Mouse (Mus musculus) midbrain, embryonic 14.5 days (tissue): ENCODE measurements at regions not wholly inside any gene's neighbourhood (a gene's known extent, or its start where the extent isn't known, plus 50 kb on each side); places are given as distances from the start of the nearest gene placed in this dataset.

ENCODE experiments used
- ATAC-seq: fragments of 200-750 bp; cut with Nextera tagmentation; 2 replicates; pipeline ENCODE4 v1.8.0; 2017; ENCODE audit warnings: moderate number of reproducible peaks, moderate library complexity; ENCODE audit not compliant: low FRiP score, low TSS enrichment
- DNase-seq: peaks from one replicate; pipeline ENCODE4 v3.0.0-alpha.2; 2015
- H3K27ac ChIP-seq: fragments of 300-500 bp; sonication (generic); replicated peaks from 2 replicates; pipeline ENCODE4 v1.5.1; 2014; ENCODE audit warnings: mild to moderate bottlenecking, low read depth, low read length, moderate library complexity
- H3K27me3 ChIP-seq: fragments of 300-500 bp; sonication (generic); 2 replicates; pipeline ENCODE4 v1.6.1; 2014; ENCODE audit warnings: low read length, control low read depth, mixed read lengths; ENCODE audit not compliant: control insufficient read depth, insufficient read depth
- H3K36me3 ChIP-seq: fragments of 300-500 bp; sonication (generic); 2 replicates; pipeline ENCODE4 v1.6.1; 2014; ENCODE audit warnings: low read length, control low read depth; ENCODE audit not compliant: control insufficient read depth, insufficient read depth
- H3K4me1 ChIP-seq: fragments of 300-500 bp; sonication (generic); 2 replicates; pipeline ENCODE4 v1.6.1; 2014; ENCODE audit warnings: mild to moderate bottlenecking, antibody characterized with exemption, low read length, control low read depth; ENCODE audit not compliant: control insufficient read depth, insufficient read depth
- H3K4me2 ChIP-seq: fragments of 300-500 bp; sonication (generic); 2 replicates; pipeline ENCODE4 v1.6.1; 2014; ENCODE audit warnings: mild to moderate bottlenecking, low read length, moderate library complexity
- H3K4me3 ChIP-seq: fragments of 300-500 bp; sonication (generic); replicated peaks from 2 replicates; pipeline ENCODE4 v1.5.1; 2014; ENCODE audit warnings: low read depth, low read length
- H3K9ac ChIP-seq: fragments of 300-500 bp; sonication (generic); replicated peaks from 2 replicates; pipeline ENCODE4 v1.6.1; 2014; ENCODE audit warnings: mild to moderate bottlenecking, low read length, moderate library complexity
- H3K9me3 ChIP-seq: fragments of 300-500 bp; sonication (generic); 2 replicates; pipeline ENCODE4 v1.6.1; 2016; ENCODE audit warnings: low read length, control low read depth, mixed read lengths; ENCODE audit not compliant: control insufficient read depth
- WGBS: fragments of 180-500 bp; shearing (Covaris S2); extraction: QIAGEN DNeasy Blood & Tissue Kit; methylation state at CpG from one replicate; pipeline ENCODE4 v1.1.7; 2014; 5-methylcytosine and 5-hydroxymethylcytosine counted together

- DNase-seq (no peak), ATAC-seq (no peak)
- Histone ChIP-seq H3K9ac (no peak overlapping the region), H3K36me3 (no peaks in the 10 kb centered on the region), H3K4me1 (no peaks in the 10 kb centered on the region), H3K9me3 (no peaks in the 10 kb centered on the region), H3K4me3 (no peak overlapping the region), H3K4me2 (no peak overlapping the region), H3K27ac (no peak overlapping the region), H3K27me3 (no peaks in the 10 kb centered on the region)
- WGBS = 86% methylated on average over 2 of the region's 2 CpGs
These were observed 129.4 kb downstream of the Zpld1 start for GRCm38 (mm10) chr16:55168433-55168832.

- Histone ChIP-seq H3K36me3 (no peaks in the 10 kb centered on the region), H3K4me1 (no peaks in the 10 kb centered on the region)
- ATAC-seq = no peak
These were observed 131.5 kb downstream of the Zpld1 start for GRCm38 (mm10) chr16:55166181-55166848.

DNA sequence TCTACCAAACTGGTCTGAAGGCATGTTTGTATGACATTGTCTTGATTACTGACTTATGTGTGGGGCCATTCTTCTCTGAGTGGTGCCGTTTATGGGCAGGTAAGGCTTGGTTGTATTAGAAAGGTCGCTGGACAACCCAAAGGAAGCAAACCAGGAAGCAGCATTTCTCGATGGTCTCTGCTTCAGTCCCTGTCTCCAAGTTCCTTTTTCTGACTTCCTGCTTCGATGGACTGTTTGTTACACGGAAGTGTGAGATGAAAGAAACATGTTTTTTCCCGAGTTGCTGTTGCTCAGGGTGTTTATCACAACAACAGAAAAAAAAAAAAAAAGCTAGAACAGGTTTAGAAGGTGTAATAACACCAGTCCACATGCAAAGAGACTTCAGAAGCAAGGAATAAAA is 134.9 kb downstream of the Zpld1 start:
- H3K9me3 ChIP-seq = no peaks in the 10 kb centered on the region
- no peak overlapping the region for H3K9ac ChIP-seq
- ATAC-seq (no peak), DNase-seq (no peak)
- WGBS = 90% methylated on average over 6 of the region's 6 CpGs
- no peaks in the 10 kb centered on the region for H3K27me3 ChIP-seq
- no peak overlapping the region for H3K4me3 ChIP-seq
- H3K4me1 ChIP-seq = no peaks in the 10 kb centered on the region
- H3K36me3 ChIP-seq = no peaks in the 10 kb centered on the region
- no peak overlapping the region for H3K4me2 ChIP-seq
- H3K27ac ChIP-seq = no peak overlapping the region

More at GRCm38 (mm10) chr16:55166181-55166848, 131.5 kb downstream of the Zpld1 start:
- 68% methylated on average over 8 of the region's 8 CpGs for WGBS
- Histone ChIP-seq H3K4me2 (no peak overlapping the region), H3K4me3 (no peak overlapping the region), H3K27me3 (no peaks in the 10 kb centered on the region), H3K9me3 (no peaks in the 10 kb centered on the region), H3K27ac (no peak overlapping the region), H3K9ac (no peak overlapping the region)
- DNase-seq = no peak

DNA sequence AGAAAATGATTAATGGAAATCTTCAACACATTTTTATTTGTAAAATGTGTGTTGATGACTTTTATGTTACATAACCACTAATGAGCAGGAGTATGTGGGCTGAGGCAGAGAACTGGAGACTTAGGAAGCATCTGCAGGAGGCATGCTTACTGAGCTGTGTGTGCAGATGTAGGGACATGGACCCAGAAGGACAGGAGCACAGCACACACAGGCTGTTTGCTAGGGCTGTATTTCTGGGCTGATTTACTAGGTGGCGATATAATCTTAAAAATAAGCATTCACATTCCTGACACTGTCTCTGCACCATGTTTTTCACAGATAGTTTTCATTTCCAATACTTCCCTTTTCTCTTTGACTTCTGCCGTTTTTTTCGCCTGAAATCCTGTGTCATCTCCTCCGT is 146.1 kb downstream of the Zpld1 start:
- DNase-seq = peak; percentile 67
- Histone ChIP-seq H3K4me1 (no peaks in the 10 kb centered on the region), H3K36me3 (no peaks in the 10 kb centered on the region), H3K4me3 (no peak overlapping the region), H3K27ac (no peak overlapping the region), H3K4me2 (no peak overlapping the region), H3K27me3 (no peaks in the 10 kb centered on the region), H3K9me3 (no peaks in the 10 kb centered on the region), H3K9ac (no peak overlapping the region)
- 65% methylated on average over 4 of the region's 4 CpGs for WGBS
- ATAC-seq = no peak

DNA sequence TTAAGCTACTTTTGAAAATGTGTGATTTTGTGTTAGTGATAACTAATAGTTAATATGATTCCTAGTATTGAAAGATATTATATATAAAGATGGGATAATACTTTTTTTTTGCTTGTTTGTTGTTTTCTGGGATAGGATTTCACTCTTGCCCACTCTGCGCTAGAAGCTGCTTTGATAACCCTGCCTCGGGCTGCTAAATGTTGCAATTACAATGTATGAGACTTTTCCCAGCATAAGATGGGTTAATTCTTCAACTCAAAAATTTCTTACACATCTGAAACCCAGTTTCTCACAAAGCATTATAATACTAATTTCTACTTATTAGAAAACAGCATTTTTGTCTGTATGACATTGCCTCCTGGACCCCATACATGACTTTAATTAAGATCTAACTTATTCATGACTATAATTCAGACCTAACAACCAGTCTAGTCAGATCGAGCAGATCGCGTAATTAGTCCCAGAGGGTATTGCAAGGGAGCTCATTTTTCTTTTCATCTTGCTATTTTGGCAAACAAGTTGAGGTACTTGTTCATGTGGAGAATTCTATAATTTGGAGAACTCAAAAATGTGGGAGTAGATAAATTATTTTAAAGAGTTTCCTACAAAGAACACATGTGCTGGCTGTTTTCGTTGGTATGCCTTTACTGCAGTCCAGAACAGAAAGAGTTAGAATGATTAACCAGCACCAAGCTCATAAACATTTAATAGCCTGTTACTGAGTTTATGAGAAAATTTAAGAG is 155.2 kb downstream of the Zpld1 start:
- ATAC-seq (peak; percentile 57; the same call in 1 of the 2 replicates), DNase-seq (peak; percentile 62)
- no peaks in the 10 kb centered on the region for H3K36me3 ChIP-seq
- no peak overlapping the region for H3K27ac ChIP-seq
- H3K4me3 ChIP-seq = no peak overlapping the region
- no peaks in the 10 kb centered on the region for H3K9me3 ChIP-seq
- H3K9ac ChIP-seq = no peak overlapping the region
- 67% methylated on average over 6 of the region's 6 CpGs for WGBS
- no peak overlapping the region for H3K4me2 ChIP-seq
- H3K4me1 ChIP-seq = no peaks in the 10 kb centered on the region
- no peaks in the 10 kb centered on the region for H3K27me3 ChIP-seq

- Histone ChIP-seq H3K36me3 (no peaks in the 10 kb centered on the region), H3K4me1 (no peaks in the 10 kb centered on the region), H3K27me3 (no peaks in the 10 kb centered on the region), H3K27ac (no peak overlapping the region), H3K9me3 (no peaks in the 10 kb centered on the region), H3K4me3 (no peak overlapping the region), H3K4me2 (no peak overlapping the region), H3K9ac (no peak overlapping the region)
- ATAC-seq = no peak
- no peak for DNase-seq
These were observed 162.8 kb downstream of the Zpld1 start for GRCm38 (mm10) chr16:55134961-55135360.

GRCm38 (mm10) chr16:55097651-55098050 is 200.1 kb downstream of the Zpld1 start:
- DNase-seq (no peak), ATAC-seq (no peak)
- 78% methylated on average over 1 of the region's 1 CpGs for WGBS
- no peaks in the 10 kb centered on the region for H3K4me1 ChIP-seq
- H3K9ac ChIP-seq = no peak overlapping the region
- H3K4me2 ChIP-seq = no peak overlapping the region
- no peaks in the 10 kb centered on the region for H3K9me3 ChIP-seq
- H3K4me3 ChIP-seq = no peak overlapping the region
- H3K27ac ChIP-seq = no peak overlapping the region
- H3K36me3 ChIP-seq = no peaks in the 10 kb centered on the region
- H3K27me3 ChIP-seq = no peaks in the 10 kb centered on the region

DNA sequence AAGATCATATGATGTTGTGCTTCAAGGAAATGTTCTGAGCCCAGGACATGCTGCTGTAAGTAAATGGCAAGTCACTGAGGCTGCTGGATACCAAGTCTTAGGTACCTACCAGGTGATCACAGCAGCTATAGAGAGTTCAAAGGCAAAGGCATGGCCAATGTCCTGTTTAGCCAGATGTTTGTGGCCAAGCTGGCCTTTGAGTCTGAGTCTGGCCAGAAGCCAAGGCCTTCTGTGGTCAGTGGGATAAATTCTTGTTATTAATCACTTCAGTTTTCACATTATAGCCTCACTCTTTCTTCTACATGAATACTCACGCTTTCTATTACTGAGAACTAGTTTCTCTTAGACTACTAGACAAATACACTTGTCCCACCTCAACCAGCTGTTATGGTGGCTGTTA is 210.3 kb downstream of the Zpld1 start:
- Histone ChIP-seq H3K27me3 (no peaks in the 10 kb centered on the region), H3K27ac (no peak overlapping the region), H3K9me3 (no peaks in the 10 kb centered on the region), H3K9ac (no peak overlapping the region), H3K4me3 (no peak overlapping the region), H3K4me2 (no peak overlapping the region), H3K4me1 (no peaks in the 10 kb centered on the region), H3K36me3 (no peaks in the 10 kb centered on the region)
- ATAC-seq = no peak
- 90% methylated on average over 1 of the region's 1 CpGs for WGBS
- no peak for DNase-seq

DNA sequence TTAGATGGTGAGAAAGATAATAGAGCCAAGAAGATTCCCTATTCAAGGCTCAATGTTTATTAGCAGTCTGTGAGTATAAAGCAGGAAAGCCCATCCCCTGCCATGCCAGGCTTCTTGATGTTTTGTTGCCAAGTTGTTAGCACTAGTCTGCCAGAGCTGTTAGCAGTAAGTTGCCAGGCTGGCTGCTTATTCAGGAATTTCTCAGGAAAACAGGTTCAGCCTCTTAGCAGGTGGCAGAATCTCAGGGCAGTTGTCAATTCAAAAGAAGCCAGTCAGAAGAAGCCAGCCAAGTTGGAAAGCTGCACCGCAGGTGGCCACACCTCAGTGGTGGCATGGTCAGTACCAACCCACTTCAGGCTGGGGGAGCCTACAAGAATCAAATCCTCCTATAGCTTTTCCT is 221.6 kb downstream of the Zpld1 start:
- Histone ChIP-seq H3K4me2 (no peak overlapping the region), H3K9me3 (no peaks in the 10 kb centered on the region), H3K27me3 (no peaks in the 10 kb centered on the region), H3K27ac (no peak overlapping the region), H3K36me3 (no peaks in the 10 kb centered on the region), H3K9ac (no peak overlapping the region), H3K4me1 (no peaks in the 10 kb centered on the region), H3K4me3 (no peak overlapping the region)
- DNase-seq = no peak
- ATAC-seq = no peak
- 75% methylated on average over 1 of the region's 1 CpGs for WGBS
